Mouse (Mus musculus) limb, embryonic 13.5 days (tissue): Measurements from ENCODE around the gene Smc5. TPM values are rescaled to one million over a fixed set of nuclear protein-coding genes. Genes with fewer than 3 reads are reported as not detected.
A peak's percentile ranks its signal among the peaks of the same experiment; 100 is the strongest.

ENCODE experiments used
- ATAC-seq: fragments of 200-750 bp; cut with Nextera tagmentation; 2 replicates; pipeline ENCODE4 v1.8.0; 2017; ENCODE audit warnings: low read depth, moderate number of reproducible peaks, moderate TSS enrichment; ENCODE audit not compliant: low FRiP score
- H3K27ac ChIP-seq: fragments of 300-500 bp; sonication (generic); 2 replicates; pipeline ENCODE4 v1.5.1; 2015; ENCODE audit warnings: inconsistent platforms, mild to moderate bottlenecking, moderate library complexity
- H3K27me3 ChIP-seq: fragments of 300-500 bp; sonication (generic); 2 replicates; pipeline ENCODE4 v1.6.1; 2015; ENCODE audit warnings: mild to moderate bottlenecking, inconsistent platforms
- H3K36me3 ChIP-seq: fragments of 300-500 bp; sonication (generic); 2 replicates; pipeline ENCODE4 v1.6.1; 2015; ENCODE audit warnings: inconsistent platforms, mild to moderate bottlenecking, moderate library complexity
- H3K4me1 ChIP-seq: fragments of 300-500 bp; sonication (generic); 2 replicates; pipeline ENCODE4 v1.6.1; 2015; ENCODE audit warnings: inconsistent platforms
- H3K4me2 ChIP-seq: fragments of 300-500 bp; sonication (generic); replicated peaks from 2 replicates; pipeline ENCODE4 v1.6.1; 2015; ENCODE audit warnings: inconsistent platforms, mild to moderate bottlenecking, moderate library complexity
- H3K4me3 ChIP-seq: fragments of 300-500 bp; sonication (generic); 2 replicates; pipeline ENCODE4 v1.5.1; 2015; ENCODE audit warnings: moderate library complexity, mild to moderate bottlenecking, inconsistent platforms
- H3K9ac ChIP-seq: fragments of 300-500 bp; sonication (generic); 2 replicates; pipeline ENCODE4 v1.6.1; 2015; ENCODE audit warnings: mild to moderate bottlenecking, inconsistent platforms
- H3K9me3 ChIP-seq: fragments of 300-500 bp; sonication (generic); 2 replicates; pipeline ENCODE4 v1.6.1; 2016; ENCODE audit warnings: inconsistent platforms
- WGBS: fragments of 180-500 bp; shearing (Covaris S2); methylation state at CpG from one replicate; pipeline ENCODE4 v1.1.7; 2015; 5-methylcytosine and 5-hydroxymethylcytosine counted together
- polyA plus RNA-seq: library from polyadenylated mRNA; unstranded; fragments of >200 nt; fragmentation: Nextera tagmentation; extraction: Ambion mirVana; gene quantifications from 2 replicates; pipeline ENCODE4 v1.2.1, GENCODE M21; 2015

Gene Smc5
- polyA plus RNA-seq, 1 experiment from 2014 or later, result 40.1 TPM

DNA sequence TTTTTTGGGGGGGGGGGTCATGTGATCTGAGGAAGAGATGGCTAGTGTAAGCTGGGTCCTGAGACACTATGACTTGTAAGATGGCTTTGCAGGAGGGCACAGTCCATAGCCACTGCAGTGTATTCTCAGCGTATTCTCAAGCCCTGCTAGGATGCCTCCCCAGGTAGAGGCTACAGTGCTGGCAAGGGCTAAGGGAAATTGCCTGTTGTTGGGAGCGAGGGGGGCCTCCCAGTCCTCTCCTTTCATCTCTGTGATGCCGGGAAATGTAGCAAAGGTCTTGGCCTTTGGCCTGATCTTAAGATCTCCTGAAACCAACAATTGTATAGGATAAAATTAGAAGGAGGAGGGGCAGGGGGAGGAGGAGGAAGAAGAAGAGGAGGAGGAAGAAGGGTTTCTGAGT is 110.3 kb downstream of the Smc5 start:
- Histone ChIP-seq H3K27me3 (no peaks in the 10 kb centered on the region), H3K36me3 (no peaks in the 10 kb centered on the region), H3K9ac (no peak overlapping the region), H3K4me1 (peaks cover 26% of the 10 kb centered on the region), H3K27ac (no peak overlapping the region), H3K4me3 (no peak overlapping the region), H3K9me3 (no peaks in the 10 kb centered on the region), H3K4me2 (no peak overlapping the region)
- no peak for ATAC-seq
- WGBS, result 38% methylated on average over 3 of the region's 3 CpGs

DNA sequence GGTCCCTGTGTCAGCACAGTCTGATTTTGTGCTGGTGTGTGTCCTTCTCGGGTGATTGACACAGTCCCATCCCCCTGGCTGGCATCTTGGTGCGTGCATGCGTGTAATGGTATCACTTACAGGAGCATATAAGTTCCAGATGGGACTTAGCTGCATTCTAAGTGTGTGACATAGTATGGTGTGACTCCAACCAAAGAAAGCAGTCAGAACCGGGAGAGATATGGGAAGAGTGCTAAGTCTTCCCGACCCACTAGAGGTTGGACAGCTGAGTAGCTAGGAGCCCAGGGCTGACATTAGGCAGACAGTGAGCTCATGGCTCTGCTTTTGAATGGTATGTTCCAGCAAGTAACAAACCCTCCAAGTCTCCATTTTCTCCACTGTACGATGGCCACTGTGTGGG is 110.8 kb downstream of the Smc5 start:
- Histone ChIP-seq H3K4me3 (no peak overlapping the region), H3K4me2 (no peak overlapping the region), H3K4me1 (peaks cover 26% of the 10 kb centered on the region), H3K36me3 (no peaks in the 10 kb centered on the region), H3K27me3 (no peaks in the 10 kb centered on the region), H3K9ac (no peak overlapping the region), H3K27ac (no peak overlapping the region), H3K9me3 (no peaks in the 10 kb centered on the region)
- WGBS, result 68% methylated on average over 6 of the region's 6 CpGs
- ATAC-seq, result no peak

DNA sequence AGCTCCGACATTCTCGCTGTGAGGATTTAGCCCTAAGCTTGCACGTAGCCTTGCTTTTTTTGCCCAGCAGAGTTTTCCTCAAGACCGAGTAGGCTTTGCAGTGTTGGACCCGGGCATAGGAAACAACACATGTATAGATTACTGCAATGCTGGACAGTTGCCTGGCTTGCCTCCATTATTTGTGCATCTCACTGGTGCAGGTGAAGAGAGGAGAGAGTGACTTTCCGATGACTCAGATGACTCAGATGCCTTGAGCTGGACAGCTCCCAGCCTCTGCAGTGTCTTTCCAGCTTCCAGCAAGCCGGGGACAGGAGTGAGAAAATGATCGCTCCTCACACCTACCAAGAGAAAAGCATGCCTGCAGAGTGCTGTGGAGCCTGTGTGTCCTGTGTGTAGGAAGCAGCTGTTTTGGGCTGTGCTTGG is 111.3 kb downstream of the Smc5 start:
- no peak overlapping the region for H3K4me3 ChIP-seq
- no peaks in the 10 kb centered on the region for H3K9me3 ChIP-seq
- no peaks in the 10 kb centered on the region for H3K36me3 ChIP-seq
- H3K4me1 ChIP-seq, result peaks cover 26% of the 10 kb centered on the region
- no peak overlapping the region for H3K4me2 ChIP-seq
- peak; percentile 33; the same call in 1 of the 2 replicates for ATAC-seq
- H3K27me3 ChIP-seq, result no peaks in the 10 kb centered on the region
- WGBS, result 28% methylated on average over 8 of the region's 8 CpGs
- H3K9ac ChIP-seq, result no peak overlapping the region
- H3K27ac ChIP-seq, result no peak overlapping the region

DNA sequence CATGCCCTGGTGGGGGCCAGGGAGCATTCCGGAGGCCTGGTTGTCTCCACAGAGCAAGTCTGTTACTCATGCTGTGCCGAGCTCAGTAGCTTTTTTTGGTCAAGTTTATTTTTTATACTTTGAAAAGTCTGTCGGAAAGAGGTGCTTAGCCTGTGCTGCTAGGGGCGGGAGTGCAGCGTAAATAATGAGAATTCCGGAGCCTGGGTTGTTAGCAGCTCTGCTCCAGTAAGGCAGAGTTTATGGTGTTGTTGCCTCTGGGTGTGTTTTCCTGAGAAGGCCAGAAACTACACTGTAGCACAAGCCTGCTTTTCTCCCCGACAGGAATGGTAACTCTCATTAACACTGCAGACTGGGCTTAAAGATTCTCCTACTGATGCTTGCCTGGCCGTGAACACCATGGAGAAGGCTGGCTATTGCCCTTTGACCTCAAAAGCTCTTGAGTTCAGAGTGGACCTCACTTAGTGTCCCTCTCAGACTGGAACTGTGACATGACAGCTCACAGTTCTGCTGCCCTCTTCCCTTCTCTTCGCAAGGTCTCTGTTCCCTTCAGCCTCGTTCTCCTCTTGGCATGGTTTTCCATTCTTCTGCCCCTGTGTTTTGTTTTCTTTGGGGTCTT is 113.8 kb downstream of the Smc5 start:
- Histone ChIP-seq H3K4me1 (peaks cover 26% of the 10 kb centered on the region), H3K4me3 (no peak overlapping the region), H3K4me2 (no peak overlapping the region), H3K36me3 (no peaks in the 10 kb centered on the region), H3K27me3 (no peaks in the 10 kb centered on the region), H3K27ac (peak overlapping the region; percentile 72), H3K9ac (no peak overlapping the region), H3K9me3 (no peaks in the 10 kb centered on the region)
- 25% methylated on average over 10 of the region's 10 CpGs for WGBS
- ATAC-seq, result peak; percentile 35; the same call in 1 of the 2 replicates

Other genes starting within 250 kb of the Smc5 start
- 1.8 and 1.9 TPM in 2 replicates for gene Klf9, start 132.7 kb downstream of the Smc5 start, polyA plus RNA-seq
- gene Mamdc2, start 174.5 kb upstream of the Smc5 start, polyA plus RNA-seq, result 1.9 and 2.0 TPM in 2 replicates